Mouse (Mus musculus): Measurements from ENCODE around the gene Rtl3.

The Rtl3 gene

DNA sequence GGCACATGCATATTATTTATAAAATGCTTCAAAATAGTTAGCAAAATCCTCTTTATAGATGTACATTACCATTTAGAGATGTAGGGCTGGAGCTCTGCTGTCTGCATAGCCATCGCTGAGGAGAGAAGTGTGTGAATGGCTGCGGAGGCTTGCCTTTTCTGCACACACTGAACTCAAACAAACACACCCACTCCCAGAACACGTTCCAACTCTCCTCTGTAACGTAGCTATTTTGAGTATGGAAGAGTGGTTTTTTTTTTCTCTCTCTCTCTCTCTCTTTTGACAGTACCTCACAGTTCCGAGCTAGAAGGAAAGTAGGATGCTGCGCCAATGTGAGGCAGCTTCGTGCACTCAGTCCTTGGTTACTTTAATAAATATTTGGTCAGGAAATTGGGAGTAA, at the start of gene Rtl3:
Gene Rtl3 (minus strand): TSS at position 236 of the 400 bp plus-strand sequence.
- DNase-seq = no peak

DNA sequence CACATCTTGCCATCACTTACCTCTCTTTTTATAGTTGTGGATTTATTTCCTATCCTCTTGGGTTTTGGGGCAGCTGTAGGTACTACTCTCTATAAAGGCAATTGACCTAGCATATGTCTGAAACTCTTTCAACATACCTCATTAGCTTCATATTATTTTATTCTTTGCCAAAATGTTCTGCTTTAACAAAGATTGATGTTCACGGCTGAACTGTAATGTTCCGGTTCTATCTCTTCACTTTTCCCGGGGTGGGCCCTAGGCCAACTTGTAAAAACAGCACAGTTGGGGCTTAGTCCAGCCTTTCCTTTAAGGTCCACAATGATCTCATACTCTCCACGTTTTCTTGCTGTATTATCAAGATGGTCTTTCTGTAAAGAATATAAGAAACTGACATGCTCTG, 31.9 kb upstream of the Rtl3 start:
- peak; percentile 11 to 26 for DNase-seq

- no peak for DNase-seq
These were observed 31.4 kb upstream of the Rtl3 start for GRCm38 (mm10) chrX:106871894-106872293.

DNA sequence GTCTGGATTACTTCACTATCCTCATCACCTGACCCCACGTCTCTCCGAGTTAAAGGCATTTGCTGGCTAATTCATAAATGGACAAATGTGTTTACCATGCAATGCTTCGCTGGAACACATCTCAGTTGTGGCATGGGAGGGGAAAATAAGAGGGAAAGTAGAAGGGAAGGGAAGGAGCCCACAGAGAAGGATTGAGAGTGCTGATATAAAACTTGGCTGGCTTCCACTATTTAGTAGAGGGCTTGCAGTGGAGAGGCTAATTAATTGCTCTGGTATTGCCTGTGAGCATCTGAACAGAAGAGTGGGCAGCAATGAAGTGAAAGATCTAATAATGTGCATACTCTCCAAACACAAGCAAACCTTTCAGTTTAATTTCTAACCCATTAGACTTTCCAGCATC, 31.0 kb upstream of the Rtl3 start:
- DNase-seq = no peak

DNA sequence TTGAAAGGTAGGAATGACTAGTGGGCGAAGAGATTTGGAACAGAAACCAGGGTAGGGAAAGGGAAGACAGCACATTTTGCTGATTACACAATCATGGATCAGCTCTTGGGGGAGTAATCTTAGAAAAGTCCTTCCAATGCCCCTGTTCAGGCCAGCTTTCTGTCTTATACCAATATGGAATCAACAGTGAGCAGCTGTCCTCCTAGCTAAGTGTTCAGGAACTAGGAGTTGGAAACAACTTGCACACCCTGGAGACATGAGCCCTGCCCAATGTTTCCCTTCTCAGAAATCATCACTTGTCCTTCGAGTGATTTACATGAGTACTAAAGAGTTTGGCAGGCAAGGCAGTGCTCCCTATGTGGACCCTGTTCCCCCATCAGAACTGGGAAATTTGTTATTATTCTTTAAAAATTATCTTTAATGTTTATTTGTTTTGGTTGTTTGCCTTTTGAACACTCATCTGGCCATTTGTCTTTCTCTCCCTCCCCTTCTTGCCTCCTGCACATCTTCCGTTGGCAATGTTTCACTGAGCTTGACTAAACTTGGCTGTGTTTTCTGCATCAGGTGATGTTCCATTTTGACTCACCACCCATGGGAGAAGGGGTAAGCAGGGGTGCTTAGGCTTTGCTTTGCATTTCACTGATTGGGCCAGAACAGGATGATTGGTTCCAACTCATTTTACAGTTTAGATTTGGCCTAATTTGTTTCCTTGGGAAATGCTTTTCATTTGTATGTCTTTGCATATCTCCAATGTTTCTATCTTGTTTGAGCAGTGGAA, 13.3 kb upstream of the Rtl3 start:
- no peak for DNase-seq

DNA sequence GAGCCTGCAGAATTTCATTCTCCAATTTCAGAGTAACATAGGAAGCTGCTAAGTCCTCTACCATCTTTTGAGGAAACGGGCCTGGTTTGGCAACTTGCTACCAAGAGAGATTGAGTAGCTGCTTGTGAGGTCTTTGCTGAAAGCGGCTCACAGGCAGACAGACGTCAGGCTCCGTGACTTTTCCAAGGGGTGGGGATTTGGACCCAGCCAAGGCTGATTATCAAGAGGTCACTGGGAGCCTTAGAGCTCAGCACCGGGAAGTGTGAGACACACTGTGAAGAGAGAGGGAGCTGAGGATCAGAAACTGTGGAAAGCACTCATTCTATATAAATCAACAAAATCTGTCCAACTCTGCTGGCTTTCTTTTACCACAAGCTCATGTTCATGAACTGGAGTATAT, 853 bp downstream of the Rtl3 start:
- DNase-seq = peak; percentile 2 to 16

DNA sequence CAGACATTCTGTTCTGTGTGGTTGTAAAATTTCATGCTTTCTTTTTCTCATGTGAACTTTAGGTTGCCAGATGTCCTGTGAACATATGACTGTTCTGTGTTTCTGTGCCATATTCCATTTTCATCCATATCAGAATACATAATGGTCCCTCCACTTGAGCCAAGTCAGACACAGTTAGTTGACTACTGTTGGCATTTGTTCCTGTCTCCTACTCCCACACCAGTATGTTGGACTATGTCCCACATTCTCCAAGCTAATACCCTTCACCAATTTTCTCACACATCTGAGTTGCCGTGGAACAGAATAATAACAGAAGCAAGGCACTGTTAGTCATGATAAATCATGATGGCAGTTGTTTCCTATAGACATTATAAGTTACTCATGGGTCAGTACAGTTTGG, 9.9 kb downstream of the Rtl3 start:
- no peak for DNase-seq

GRCm38 (mm10) chrX:106809560-106810226, 30.8 kb downstream of the Rtl3 start:
- DNase-seq = no peak

DNA sequence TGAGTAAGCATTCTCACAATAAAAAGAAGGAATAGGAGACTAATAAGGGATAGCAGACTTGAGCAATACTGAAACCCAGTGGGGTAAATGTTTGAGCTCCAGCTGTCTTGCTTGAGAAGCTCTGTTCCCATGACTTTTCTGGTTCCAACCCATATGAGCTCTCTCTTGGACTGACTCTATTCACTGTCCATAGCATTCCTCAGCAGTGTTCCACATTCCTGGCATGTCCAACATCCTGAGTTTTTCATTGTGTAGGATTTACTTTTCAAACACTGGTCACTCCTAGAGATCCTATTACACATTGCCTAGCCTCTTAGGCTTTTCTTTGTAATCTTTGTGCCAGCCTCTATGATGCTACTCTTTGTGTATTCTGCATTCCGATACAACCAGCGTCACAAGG, 36.1 kb downstream of the Rtl3 start:
- DNase-seq = no peak

DNA sequence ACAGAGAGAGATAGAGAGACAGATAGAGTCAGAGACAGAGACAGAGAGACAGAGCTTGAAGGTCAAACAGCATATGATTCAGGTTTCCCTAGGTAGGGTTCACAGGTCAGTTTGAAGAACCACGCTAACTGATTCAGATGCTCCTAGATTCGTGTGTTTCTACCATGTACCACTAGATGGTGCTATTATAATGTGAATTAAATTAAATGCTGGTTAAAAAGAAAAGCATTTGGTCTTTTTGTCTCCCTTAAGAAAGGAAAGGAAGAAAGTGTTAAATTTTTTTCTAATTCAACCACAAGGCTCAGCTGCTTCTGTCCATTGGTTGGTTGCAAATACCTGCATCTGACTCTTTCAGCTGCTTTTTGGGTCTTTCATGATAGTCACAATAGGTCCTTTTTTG, 45.8 kb downstream of the Rtl3 start:
- no peak for DNase-seq
